Mouse (Mus musculus) limb, embryonic 11.5 days (tissue): ENCODE measurements around the gene Ccdc183. TPM values are rescaled to one million over a fixed set of nuclear protein-coding genes. Genes with fewer than 3 reads are reported as not detected.

Experiments
- ATAC-seq: fragments of 200-750 bp; cut with Nextera tagmentation; 2 replicates; pipeline ENCODE4 v1.8.0; 2017; ENCODE audit warnings: low read depth; ENCODE audit not compliant: insufficient number of reproducible peaks, low FRiP score, low TSS enrichment
- DNase-seq: peaks from one replicate; pipeline ENCODE4 v3.0.0-alpha.2; 2015; ENCODE audit warnings: low spot score
- H3K27ac ChIP-seq: fragments of 300-500 bp; sonication (generic); replicated peaks from 2 replicates; pipeline ENCODE4 v1.5.1; 2014; ENCODE audit warnings: low read depth, mild to moderate bottlenecking, low read length
- H3K27me3 ChIP-seq: fragments of 300-500 bp; sonication (generic); 2 replicates; pipeline ENCODE4 v1.6.1; 2014; ENCODE audit warnings: mild to moderate bottlenecking, low read length, mixed read lengths; ENCODE audit not compliant: control insufficient read depth, insufficient read depth
- H3K36me3 ChIP-seq: fragments of 300-500 bp; sonication (generic); 2 replicates; pipeline ENCODE4 v1.6.1; 2014; ENCODE audit warnings: mild to moderate bottlenecking, low read length, moderate library complexity, mixed read lengths; ENCODE audit not compliant: control insufficient read depth, insufficient read depth
- H3K4me1 ChIP-seq: fragments of 300-500 bp; sonication (generic); 2 replicates; pipeline ENCODE4 v1.6.1; 2014; ENCODE audit warnings: low read length, mixed read lengths; ENCODE audit not compliant: control insufficient read depth, insufficient read depth
- H3K4me2 ChIP-seq: fragments of 300-500 bp; sonication (generic); 2 replicates; pipeline ENCODE4 v1.6.1; 2014; ENCODE audit warnings: low read depth, mild to moderate bottlenecking, moderate library complexity; ENCODE audit not compliant: severe bottlenecking
- H3K4me3 ChIP-seq: fragments of 300-500 bp; sonication (generic); 2 replicates; pipeline ENCODE4 v1.5.1; 2014; ENCODE audit warnings: low read depth, low read length
- H3K9ac ChIP-seq: fragments of 300-500 bp; sonication (generic); 2 replicates; pipeline ENCODE4 v1.6.1; 2014; ENCODE audit warnings: mild to moderate bottlenecking, low read length
- H3K9me3 ChIP-seq: fragments of 300-500 bp; sonication (generic); 2 replicates; pipeline ENCODE4 v1.6.1; 2016; ENCODE audit warnings: low read length; ENCODE audit not compliant: control insufficient read depth
- WGBS: fragments of 180-500 bp; shearing (Covaris S2); extraction: QIAGEN DNeasy Blood & Tissue Kit; methylation state at CpG from one replicate; pipeline ENCODE4 v1.1.7; 2014; 5-methylcytosine and 5-hydroxymethylcytosine counted together
- polyA plus RNA-seq: library from polyadenylated mRNA; unstranded; fragments of >200 nt; fragmentation: Nextera tagmentation; extraction: Ambion mirVana; gene quantifications from 2 replicates; pipeline ENCODE4 v1.2.1, GENCODE M21; 2014

Gene Ccdc183
- polyA plus RNA-seq, 1 experiment from 2014 or later, result 0.15 TPM

- no peaks in the 10 kb centered on the region for H3K27me3 ChIP-seq
- ATAC-seq (no peak), DNase-seq (no peak)
- 55% methylated on average over 6 of the region's 6 CpGs for WGBS
- H3K4me1 ChIP-seq, result peaks cover 10% of the 10 kb centered on the region
- no peak overlapping the region for H3K27ac ChIP-seq
- peaks cover 22% of the 10 kb centered on the region for H3K36me3 ChIP-seq
- H3K9ac ChIP-seq, result peak overlapping the region; percentile 93; the same call in 1 of the 2 replicates
- peak overlapping the region; percentile 93 for H3K4me2 ChIP-seq
- H3K4me3 ChIP-seq, result peak overlapping the region; percentile 98
- H3K9me3 ChIP-seq, result no peaks in the 10 kb centered on the region
These were observed 58.7 kb downstream of the Ccdc183 start for GRCm38 (mm10) chr2:25558774-25559173.

Other genes with a start within 250 kb of the Ccdc183 start
- gene Sapcd2, start 245.4 kb downstream of the Ccdc183 start, polyA plus RNA-seq, result 63.0 and 69.4 TPM in 2 replicates
- gene Entpd2, start 221.8 kb downstream of the Ccdc183 start, polyA plus RNA-seq, result not detected in 2 replicates
- 6.1 and 6.8 TPM in 2 replicates for gene Npdc1, start 218.3 kb downstream of the Ccdc183 start, polyA plus RNA-seq
- not detected in 2 replicates for gene Fut7, start 194.4 kb downstream of the Ccdc183 start, polyA plus RNA-seq
- gene Abca2, start 189.0 kb downstream of the Ccdc183 start, polyA plus RNA-seq, result 3.1 and 3.8 TPM in 2 replicates
- gene Clic3, start 160.8 kb downstream of the Ccdc183 start, polyA plus RNA-seq, result 0.81 TPM in 1 of 2 replicates, not detected in the other
- gene Paxx, start 156.6 kb downstream of the Ccdc183 start, polyA plus RNA-seq, result 15.0 and 18.1 TPM in 2 replicates
- not detected in 2 replicates for gene Ptgds, start 147.6 kb downstream of the Ccdc183 start, polyA plus RNA-seq
- gene Lcn12, start 123.8 kb downstream of the Ccdc183 start, polyA plus RNA-seq, result not detected in 2 replicates
- gene Fbxw5, start 116.9 kb downstream of the Ccdc183 start, polyA plus RNA-seq, result 68.0 and 72.3 TPM in 2 replicates
- gene C8g, start 116.0 kb downstream of the Ccdc183 start, polyA plus RNA-seq, result 5.6 and 5.8 TPM in 2 replicates
- gene Traf2, start 70.7 kb downstream of the Ccdc183 start, polyA plus RNA-seq, result 40.0 and 40.6 TPM in 2 replicates
- 324 and 330 TPM in 2 replicates for gene Edf1, start 59.8 kb downstream of the Ccdc183 start, polyA plus RNA-seq
- gene Mamdc4, start 42.8 kb downstream of the Ccdc183 start, polyA plus RNA-seq, result 3.1 and 7.0 TPM in 2 replicates
- gene Phpt1, start 42.5 kb downstream of the Ccdc183 start, polyA plus RNA-seq, result 161 and 162 TPM in 2 replicates
- gene Ajm1, start 35.9 kb downstream of the Ccdc183 start, polyA plus RNA-seq, result 0.04 TPM in 1 of 2 replicates, not detected in the other
- gene Rabl6, start 9.2 kb downstream of the Ccdc183 start, polyA plus RNA-seq, result 59.3 and 65.6 TPM in 2 replicates
- gene Tmem141, start 4.3 kb upstream of the Ccdc183 start, polyA plus RNA-seq, result 18.7 and 20.7 TPM in 2 replicates
- 0.35 and 0.54 TPM in 2 replicates for gene Fcna, start 10.4 kb upstream of the Ccdc183 start, polyA plus RNA-seq
- gene Lcn8, start 35.4 kb upstream of the Ccdc183 start, polyA plus RNA-seq, result not detected in 2 replicates
- not detected in 2 replicates for gene Lcn5, start 40.3 kb upstream of the Ccdc183 start, polyA plus RNA-seq
- gene Lcn6, start 59.1 kb upstream of the Ccdc183 start, polyA plus RNA-seq, result not detected in 2 replicates
- not detected in 2 replicates for gene Lcn10, start 65.0 kb upstream of the Ccdc183 start, polyA plus RNA-seq
- gene Obp2a, start 82.4 kb upstream of the Ccdc183 start, polyA plus RNA-seq, result not detected in 2 replicates
- 73.9 and 79.2 TPM in 2 replicates for gene Bmyc, start 89.1 kb upstream of the Ccdc183 start, polyA plus RNA-seq
- gene Obp2b, start 119.3 kb upstream of the Ccdc183 start, polyA plus RNA-seq, result not detected in 2 replicates
- gene Lcn3, start 147.9 kb upstream of the Ccdc183 start, polyA plus RNA-seq, result not detected in 2 replicates
- not detected in 2 replicates for gene Lcn11, start 159.3 kb upstream of the Ccdc183 start, polyA plus RNA-seq
- 0.37 and 0.60 TPM in 2 replicates for gene Gm13539, start 164.6 kb upstream of the Ccdc183 start, polyA plus RNA-seq
- not detected in 2 replicates for gene Glt6d1, start 198.2 kb upstream of the Ccdc183 start, polyA plus RNA-seq
- gene Lcn9, start 205.5 kb upstream of the Ccdc183 start, polyA plus RNA-seq, result not detected in 2 replicates
- not detected in 2 replicates for gene Sohlh1, start 229.6 kb upstream of the Ccdc183 start, polyA plus RNA-seq
- 0.13 and 0.24 TPM in 2 replicates for gene Kcnt1, start 246.1 kb upstream of the Ccdc183 start, polyA plus RNA-seq